Mouse (Mus musculus) brain, adult 2 months (tissue): Measurements from ENCODE around the gene Esp15.
A peak's percentile ranks its signal among the peaks of the same experiment; 100 is the strongest.
"Not testable (repeated sequence)": the region's sequence is repeated elsewhere in the genome, so short reads cannot be mapped to it uniquely, and the experiment has no call there.

Source experiments
- DNase-seq: peaks from one replicate; pipeline ENCODE4 v3.0.0; 2011; ENCODE audit warnings: low read depth, low spot score

Gene Esp15

DNA sequence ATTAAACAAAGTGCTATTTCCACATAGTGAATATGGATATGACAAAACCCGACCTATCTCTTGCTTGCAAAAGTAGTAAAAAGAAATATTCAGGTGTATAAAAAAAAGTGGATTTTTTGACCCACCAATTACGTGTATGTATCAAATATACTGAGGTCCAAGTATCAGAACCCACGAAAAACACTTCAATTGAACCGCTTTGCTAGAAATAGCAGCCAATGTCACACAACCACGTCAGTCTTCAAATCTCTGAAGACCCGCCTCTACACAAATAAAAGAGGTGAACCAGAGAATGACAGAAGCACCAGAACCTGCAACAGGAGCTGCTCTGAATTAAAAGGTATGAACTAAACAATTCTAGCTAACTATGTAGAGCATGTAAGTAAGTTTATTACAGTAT, at the start of gene Esp15:
TSS of gene Esp15 (plus strand) at position 301 of the 400 bp plus-strand sequence.
- DNase-seq, result not testable (repeated sequence)

DNA sequence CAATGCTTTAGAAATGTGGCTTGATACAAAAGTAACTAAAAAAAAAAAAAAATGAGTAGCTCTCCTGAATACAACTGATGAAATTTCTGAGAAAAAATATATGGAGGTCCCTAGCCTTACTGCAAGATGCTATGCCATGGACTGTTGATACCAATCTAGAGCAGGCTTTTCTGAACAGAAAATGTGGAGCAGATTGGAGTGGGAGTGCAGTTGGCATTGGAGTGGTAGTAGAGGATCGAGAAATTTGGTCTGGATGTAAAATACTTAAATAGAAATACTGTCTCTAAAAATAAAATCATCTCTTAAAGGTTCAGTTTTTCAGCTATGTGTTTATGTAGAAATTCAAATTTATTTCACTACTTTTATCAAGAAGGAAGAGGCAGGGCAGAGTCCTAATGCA, 49.2 kb upstream of the Esp15 start:
- peak; percentile 80 for DNase-seq
